Comparison of ENCODE assay signal across 8 mouse cellular contexts in genomic region chr13:81710775-81711545, GRCm38 (mm10). TPM values are rescaled to one million over a fixed set of nuclear protein-coding genes. Genes with fewer than 3 reads are reported as not detected.
DNase-seq lines count a peak whose midpoint lies in the region; ATAC-seq and TF ChIP-seq lines count a peak whose summit lies in the region.

TSS of gene Polr3g (minus strand) at chr13:81711013.
TSS of gene Mblac2 (plus strand) at chr13:81711341.

- H3K9me3 ChIP-seq in megakaryocyte, embryonic 14.5 days = no peaks in the 10 kb centered on the region

- TF ChIP-seq CTCF in cortical plate, adult 2 months (IDR thresholded peaks at IDR 0.05; ENCODE audit: extremely low read depth, insufficient read depth, low read length) = no peak

- peaks cover 6% of the 10 kb centered on the region for H3K36me3 ChIP-seq in megakaryocyte, embryonic 14.5 days (replicated peaks; ENCODE audit: low read length)

- no peaks in the 10 kb centered on the region for H3K27me3 ChIP-seq in megakaryocyte, embryonic 14.5 days (replicated peaks)

- H3K27ac ChIP-seq in cortical plate, adult 2 months (ENCODE audit: insufficient read depth, low read length) = peak within 1 kb of the TSS; percentile 64

- DNase-seq in gastrocnemius, adult 8-10 months (ENCODE audit: low spot score in 2 of 2) = peak; percentile 86 to 90
- DNase-seq in hindlimb bud, embryonic 11.5 days (ENCODE audit: extremely low spot score, low read depth, low spot score) = peak; percentile 50
- peak; percentile 93 to 94 for DNase-seq in left cerebral cortex, adult 8-10 months (ENCODE audit: low spot score in 2 of 2)
- peak; percentile 96 for DNase-seq in right cerebral cortex, postnatal 10 days (ENCODE audit: low spot score in 2 of 2)
- peak; percentile 97 for DNase-seq in urinary bladder, postnatal 25 days (ENCODE audit: low spot score)

- peak; percentile 91 for ATAC-seq in activated CD4-positive, CD25-positive, alpha-beta regulatory T cell, adult 4 months

- H3K4me3 ChIP-seq in cortical plate, adult 2 months (ENCODE audit: insufficient read depth, low read length) = peak within 1 kb of the TSS; percentile 72
- H3K4me3 ChIP-seq in megakaryocyte, embryonic 14.5 days (replicated peaks) = peak within 1 kb of the TSS; percentile 99

- H3K4me1 ChIP-seq in cortical plate, adult 2 months (ENCODE audit: control insufficient read depth, insufficient read depth, low read length) = peaks cover 2% of the 10 kb centered on the region; the same call in 1 of the 2 replicates
- peaks cover 52% of the 10 kb centered on the region for H3K4me1 ChIP-seq in megakaryocyte, embryonic 14.5 days

- TF ChIP-seq POLR2A in cortical plate, adult 2 months (IDR thresholded peaks at IDR 0.05; ENCODE audit: extremely low read depth, insufficient read depth, low read length) = peak; percentile 28; the same call in 1 of the 2 replicates

RNA-seq across cellular contexts. Expression of gene Polr3g, which starts in this region (rescaled TPM):
- polyA plus RNA-seq in activated CD4-positive, CD25-positive, alpha-beta regulatory T cell, adult 4 months (2017; shearing (Covaris generic)) = 10 to 100 TPM in 1 of 2 experiments, 1 to 10 TPM in 1; 7.7 to 11.5 TPM
- polyA plus RNA-seq in cortical plate, adult 2 months (2012; rRNA removed) = 5.1 and 5.7 TPM in 2 replicates
- 1 to 10 TPM; 1.6 to 4.2 (median 3.3) TPM for total RNA-seq in gastrocnemius, adult 8-10 months (2022)
- total RNA-seq in left cerebral cortex, adult 8-10 months (2022) = 1 to 10 TPM; 3.2 to 6.2 (median 5.1) TPM
- 1.4 TPM in 1 of 2 replicates, not detected in the other for polyA plus RNA-seq in megakaryocyte, embryonic 14.5 days (2012; ENCODE audit: insufficient read depth, low replicate concordance)

RNA-seq across cellular contexts. Expression of gene Mblac2, which starts in this region (rescaled TPM):
- polyA plus RNA-seq in activated CD4-positive, CD25-positive, alpha-beta regulatory T cell, adult 4 months (2017; shearing (Covaris generic)) = 10 to 100 TPM; 10.9 to 16.5 TPM
- 22.3 and 23.4 TPM in 2 replicates for polyA plus RNA-seq in cortical plate, adult 2 months (2012; rRNA removed)
- 1 to 10 TPM; 1.2 to 1.8 (median 1.4) TPM for total RNA-seq in gastrocnemius, adult 8-10 months (2022)
- total RNA-seq in left cerebral cortex, adult 8-10 months (2022) = 10 to 100 TPM; 19.8 to 21.8 (median 21.3) TPM
- polyA plus RNA-seq in megakaryocyte, embryonic 14.5 days (2012; ENCODE audit: insufficient read depth, low replicate concordance) = 1.5 and 2.7 TPM in 2 replicates

Comparison
In these comparisons a context has a peak if more than half of its experiments do, and no peak if none do; other contexts are left out.
1. Peak in every context shown above with its lines: DNase-seq, ATAC-seq, H3K4me3 ChIP-seq and H3K27ac ChIP-seq.
2. RNA of gene Mblac2 (total RNA-seq): 19.8 to 21.8 TPM in left cerebral cortex, adult 8-10 months; 1.2 to 1.8 TPM in gastrocnemius, adult 8-10 months; every median in the first group is over 4 times any median in the second.